Mouse (Mus musculus) gonadal fat pad, adult 2 months (tissue): Measurements from ENCODE around the gene Rgs9. TPM values are rescaled to one million over a fixed set of nuclear protein-coding genes. Genes with fewer than 3 reads are reported as not detected.

Experiments
- DNase-seq: peaks from one replicate; pipeline ENCODE4 v3.0.0-alpha.2; 2012; ENCODE audit warnings: low read depth
- polyA plus RNA-seq: library from polyadenylated mRNA; depleted of rRNA; stranded (reverse); fragments of >200 nt; gene quantifications from 2 replicates; pipeline ENCODE4 v1.2.3, GENCODE M21; 2012

The Rgs9 gene
- polyA plus RNA-seq, 1 experiment = 14.0 TPM

GRCm38 (mm10) chr11:109238671-109239070, 59.3 kb downstream of the Rgs9 start:
- no peak for DNase-seq

- no peak for DNase-seq
Measured at GRCm38 (mm10) chr11:109237796-109238195, 60.1 kb downstream of the Rgs9 start.

GRCm38 (mm10) chr11:109233627-109234026, 64.3 kb downstream of the Rgs9 start:
- no peak for DNase-seq

- no peak for DNase-seq
Measured at GRCm38 (mm10) chr11:109232811-109233210, 65.1 kb downstream of the Rgs9 start.

- no peak for DNase-seq
Measured at GRCm38 (mm10) chr11:109227139-109227538, 70.8 kb downstream of the Rgs9 start.

- DNase-seq = no peak
Measured at GRCm38 (mm10) chr11:109221209-109222007, 76.5 kb downstream of the Rgs9 start.

- no peak for DNase-seq
Measured at GRCm38 (mm10) chr11:109218722-109219430, 79.1 kb downstream of the Rgs9 start.

GRCm38 (mm10) chr11:109217827-109218536, 79.9 kb downstream of the Rgs9 start:
- no peak for DNase-seq

GRCm38 (mm10) chr11:109210772-109211171, 87.2 kb downstream of the Rgs9 start:
- DNase-seq = no peak

GRCm38 (mm10) chr11:109210341-109210740, 87.6 kb downstream of the Rgs9 start:
- DNase-seq = no peak

- DNase-seq = no peak
Measured at GRCm38 (mm10) chr11:109206732-109207131, 91.2 kb downstream of the Rgs9 start.

- DNase-seq = no peak
Measured at GRCm38 (mm10) chr11:109206028-109206427, 91.9 kb downstream of the Rgs9 start.

- no peak for DNase-seq
Measured at GRCm38 (mm10) chr11:109199612-109200293, 98.2 kb downstream of the Rgs9 start.

- DNase-seq = no peak
Measured at GRCm38 (mm10) chr11:109192673-109193557, 105.0 kb downstream of the Rgs9 start.

GRCm38 (mm10) chr11:109188235-109188634, 109.7 kb downstream of the Rgs9 start:
- DNase-seq = no peak

- no peak for DNase-seq
Measured at GRCm38 (mm10) chr11:109187631-109188184, 110.2 kb downstream of the Rgs9 start.

GRCm38 (mm10) chr11:109181118-109181517, 116.8 kb downstream of the Rgs9 start:
- no peak for DNase-seq

GRCm38 (mm10) chr11:109180290-109180689, 117.6 kb downstream of the Rgs9 start:
- DNase-seq = no peak

GRCm38 (mm10) chr11:109178788-109179518, 119.0 kb downstream of the Rgs9 start:
- no peak for DNase-seq
